In genomic region chr9:21762135-21762534, GRCm38 (mm10) we compare ENCODE assay signal across 15 mouse cellular contexts. TPM values are rescaled to one million over a fixed set of nuclear protein-coding genes. Genes with fewer than 3 reads are reported as not detected.
DNase-seq lines count a peak whose midpoint lies in the region; ATAC-seq and TF ChIP-seq lines count a peak whose summit lies in the region.
"Had no signal": no experiment of that assay in that cellular context is flagged by ENCODE, and none has a peak within 500 bp of the region (broad histone marks: within the 10 kb centered on the region; RNA-seq: fewer than 3 reads in every experiment).

No protein-coding gene starts in this region.

- peaks cover 17% of the 10 kb centered on the region for H3K4me1 ChIP-seq in ES-Bruce4 (ENCODE audit: control insufficient read depth, insufficient read depth, low read length)
- peaks cover 40% of the 10 kb centered on the region for H3K4me1 ChIP-seq in heart, embryonic 10.5 days
- H3K4me1 ChIP-seq in kidney, embryonic 14.5 days (ENCODE audit: control insufficient read depth, insufficient read depth, low read length) = peaks cover 6% of the 10 kb centered on the region; the same call in 1 of the 2 replicates

- intact Hi-C loops in left cerebral cortex, postnatal 14 days (cut with DNase I) = no loop called here

- H3K4me3 ChIP-seq in ES-Bruce4 (ENCODE audit: low read depth, low read length) = no peak overlapping the region
- no peak overlapping the region for H3K4me3 ChIP-seq in heart, embryonic 10.5 days
- H3K4me3 ChIP-seq in kidney, embryonic 14.5 days (ENCODE audit: low read length) = no peak overlapping the region
- H3K4me3 ChIP-seq: left cerebral cortex, adult 2 months; midbrain, embryonic 12.5 days; neural tube, embryonic 12.5 days had no signal

- no peak for TF ChIP-seq CTCF in ES-Bruce4 (IDR thresholded peaks at IDR 0.05; ENCODE audit: low read depth, low read length)

- peak; percentile 41 for DNase-seq in cerebellum, adult 9-10 months
- no peak for DNase-seq in cerebellum, postnatal 4 days (ENCODE audit: low spot score in 2 of 2)
- no peak for DNase-seq in heart, embryonic 10.5 days (ENCODE audit: low spot score)
- peak; percentile 80 to 85 for DNase-seq in lung, adult 18-20 months
- no peak for DNase-seq in left cerebral cortex, postnatal 14 days (ENCODE audit: low spot score in 2 of 2)
- no peak for DNase-seq in Muller cell, postnatal 12 days (ENCODE audit: inconsistent ontology term)
- DNase-seq: B cell, adult 2 months; right cerebral cortex, postnatal 25 days had no signal

- 0 out of 2 replicates have a peak, but pooled peaks have one; percentile 28 for TF ChIP-seq EP300 in ES-Bruce4 (IDR thresholded peaks at IDR 0.05; ENCODE audit: insufficient read depth, low read depth, low read length)

- H3K9ac ChIP-seq in ES-Bruce4 (ENCODE audit: low read depth, poor library complexity, severe bottlenecking) = no peak overlapping the region
- H3K9ac ChIP-seq in kidney, embryonic 14.5 days (ENCODE audit: low read depth, low read length) = no peak overlapping the region
- H3K9ac ChIP-seq: hindbrain, embryonic 14.5 days; liver, embryonic 14.5 days; midbrain, embryonic 12.5 days; neural tube, embryonic 12.5 days had no signal

- no peaks in the 10 kb centered on the region for H3K27me3 ChIP-seq in ES-Bruce4 (ENCODE audit: control insufficient read depth, insufficient read depth, low read length, poor library complexity, severe bottlenecking)
- no peaks in the 10 kb centered on the region for H3K27me3 ChIP-seq in heart, embryonic 10.5 days (ENCODE audit: insufficient read depth, poor library complexity, severe bottlenecking)
- no peaks in the 10 kb centered on the region for H3K27me3 ChIP-seq in kidney, embryonic 14.5 days (ENCODE audit: control insufficient read depth, insufficient read depth, low read length)
- H3K27me3 ChIP-seq: midbrain, embryonic 12.5 days; neural tube, embryonic 12.5 days had no signal

- H3K27ac ChIP-seq in ES-Bruce4 (ENCODE audit: insufficient read depth, low read length) = peak overlapping the region; percentile 22
- peak overlapping the region; percentile 50; the same call in 1 of the 2 replicates for H3K27ac ChIP-seq in heart, embryonic 10.5 days
- no peak overlapping the region for H3K27ac ChIP-seq in kidney, embryonic 14.5 days (ENCODE audit: low read depth, low read length)
- H3K27ac ChIP-seq: hindbrain, embryonic 14.5 days; left cerebral cortex, adult 2 months; liver, embryonic 14.5 days; midbrain, embryonic 12.5 days; neural tube, embryonic 12.5 days had no signal

- H3K4me2 ChIP-seq in kidney, embryonic 14.5 days (replicated peaks; ENCODE audit: low read depth, low read length) = no peak overlapping the region
- H3K4me2 ChIP-seq: hindbrain, embryonic 14.5 days; midbrain, embryonic 12.5 days; neural tube, embryonic 12.5 days had no signal

- no peak for ATAC-seq in kidney, embryonic 14.5 days (ENCODE audit: low FRiP score, low TSS enrichment)

- TF ChIP-seq POLR2A in ES-Bruce4 (IDR thresholded peaks at IDR 0.05; ENCODE audit: insufficient read depth, low read length) = no peak

- no peaks in the 10 kb centered on the region for H3K36me3 ChIP-seq in ES-Bruce4 (ENCODE audit: control insufficient read depth, insufficient read depth, low read length, poor library complexity, severe bottlenecking)
- H3K36me3 ChIP-seq in heart, embryonic 10.5 days = peaks cover 20% of the 10 kb centered on the region
- H3K36me3 ChIP-seq in kidney, embryonic 14.5 days (ENCODE audit: control insufficient read depth, insufficient read depth, low read length) = peaks cover 6% of the 10 kb centered on the region

- no peaks in the 10 kb centered on the region for H3K9me3 ChIP-seq in ES-Bruce4 (replicated peaks; ENCODE audit: control insufficient read depth, insufficient read depth, low read length, poor library complexity, severe bottlenecking)
- H3K9me3 ChIP-seq in heart, embryonic 10.5 days = no peaks in the 10 kb centered on the region
- H3K9me3 ChIP-seq in kidney, embryonic 14.5 days (ENCODE audit: control insufficient read depth, low read length) = no peaks in the 10 kb centered on the region
- H3K9me3 ChIP-seq: midbrain, embryonic 12.5 days; neural tube, embryonic 12.5 days had no signal

RNA-seq across cellular contexts. Expression of gene Spc24, which starts 2.0 kb away (rescaled TPM):
- polyA plus RNA-seq in ES-Bruce4 (2011; ENCODE audit: insufficient read depth, insufficient read length, low read depth, missing spikeins) = 56.6 and 62.5 TPM in 2 replicates
- 112 and 160 TPM in 2 replicates for polyA plus RNA-seq in heart, embryonic 10.5 days (2016; fragmentation: Nextera tagmentation; extraction: Ambion mirVana)
- 139 and 150 TPM in 2 replicates for polyA plus RNA-seq in kidney, embryonic 14.5 days (2014; fragmentation: Nextera tagmentation; extraction: Ambion mirVana)
- total RNA-seq in left cerebral cortex, postnatal 14 days (2021) = 1 to 10 TPM; 2.6 to 2.7 TPM

RNA-seq across cellular contexts. Expression of gene Kank2, which starts 36.4 kb away (rescaled TPM):
- 62.3 and 63.5 TPM in 2 replicates for polyA plus RNA-seq in ES-Bruce4 (2011; ENCODE audit: insufficient read depth, insufficient read length, low read depth, missing spikeins)
- polyA plus RNA-seq in heart, embryonic 10.5 days (2016; fragmentation: Nextera tagmentation; extraction: Ambion mirVana) = 16.4 and 16.9 TPM in 2 replicates
- 9.4 and 14.3 TPM in 2 replicates for polyA plus RNA-seq in kidney, embryonic 14.5 days (2014; fragmentation: Nextera tagmentation; extraction: Ambion mirVana)
- total RNA-seq in left cerebral cortex, postnatal 14 days (2021) = 1 to 10 TPM; 7.4 to 7.6 TPM

RNA-seq across cellular contexts. Expression of gene Ldlr, which starts 38.9 kb away (rescaled TPM):
- polyA plus RNA-seq in ES-Bruce4 (2011; ENCODE audit: insufficient read depth, insufficient read length, low read depth, missing spikeins) = 79.3 and 80.6 TPM in 2 replicates
- 36.6 and 42.9 TPM in 2 replicates for polyA plus RNA-seq in heart, embryonic 10.5 days (2016; fragmentation: Nextera tagmentation; extraction: Ambion mirVana)
- 13.2 and 15.8 TPM in 2 replicates for polyA plus RNA-seq in kidney, embryonic 14.5 days (2014; fragmentation: Nextera tagmentation; extraction: Ambion mirVana)
- total RNA-seq in left cerebral cortex, postnatal 14 days (2021) = 10 to 100 TPM; 13.5 to 16.7 TPM

Comparison
In these comparisons a context has a peak if more than half of its experiments do, and no peak if none do; other contexts are left out.
1. DNase-seq: peak in cerebellum, adult 9-10 months (single experiment) and lung, adult 18-20 months (2 of 2); none in cerebellum, postnatal 4 days (0 of 2), heart, embryonic 10.5 days (single experiment), left cerebral cortex, postnatal 14 days (0 of 2) and Muller cell, postnatal 12 days (single experiment).